Mouse (Mus musculus): Measurements from ENCODE around the gene Gse1.

- TF ChIP-seq CTCF (conservative IDR thresholded peaks at IDR 0.05; ENCODE audit: insufficient read depth, insufficient read length, low read depth, low read length) (no peak), POLR2A (IDR thresholded peaks at IDR 0.05; ENCODE audit: low read depth, low read length) (no peak)
Measured at GRCm38 (mm10) chr8:120213939-120214338, 14.3 kb upstream of the Gse1 start.

All from kidney, adult 2 months (tissue).